Comparison of ENCODE assay signal across 15 mouse cellular contexts in genomic region chr4:46558672-46559667, GRCm38 (mm10). TPM values are rescaled to one million over a fixed set of nuclear protein-coding genes. Genes with fewer than 3 reads are reported as not detected.
A peak's percentile ranks its signal among the peaks of the same experiment; 100 is the strongest.
DNase-seq lines count a peak whose midpoint lies in the region; ATAC-seq lines count a peak whose summit lies in the region.
"Had no signal": no experiment of that assay in that cellular context is flagged by ENCODE, and none has a peak within 500 bp of the region (broad histone marks: within the 10 kb centered on the region; RNA-seq: fewer than 3 reads in every experiment).

No protein-coding gene starts in this region.

- H3K27ac ChIP-seq in intestine, embryonic 14.5 days (ENCODE audit: low read depth), result peak overlapping the region; percentile 2; the same call in 1 of the 2 replicates
- H3K27ac ChIP-seq in liver, embryonic 16.5 days (ENCODE audit: low read length), result no peak overlapping the region; the same call in 1 of the 2 replicates
- H3K27ac ChIP-seq in limb, embryonic 10.5 days, result no peak overlapping the region
- H3K27ac ChIP-seq: forebrain, embryonic 15.5 days had no signal

- H3K27me3 ChIP-seq in intestine, embryonic 14.5 days (replicated peaks; ENCODE audit: control insufficient read depth, insufficient read depth, low read length), result no peaks in the 10 kb centered on the region
- no peaks in the 10 kb centered on the region for H3K27me3 ChIP-seq in liver, embryonic 16.5 days (ENCODE audit: control insufficient read depth, insufficient read depth, low read depth, low read length)
- no peaks in the 10 kb centered on the region for H3K27me3 ChIP-seq in splenic B cell, adult 2 months (ENCODE audit: control insufficient read depth, insufficient read depth, low read length, poor library complexity, severe bottlenecking)
- H3K27me3 ChIP-seq in limb, embryonic 10.5 days (ENCODE audit: low read depth, poor library complexity, severe bottlenecking), result no peaks in the 10 kb centered on the region
- H3K27me3 ChIP-seq: forebrain, embryonic 15.5 days had no signal

- no peak overlapping the region for H3K4me2 ChIP-seq in intestine, embryonic 14.5 days (ENCODE audit: low read length)
- peak overlapping the region; percentile 17; the same call in 1 of the 2 replicates for H3K4me2 ChIP-seq in liver, embryonic 16.5 days (ENCODE audit: low read depth, low read length)
- H3K4me2 ChIP-seq: forebrain, embryonic 15.5 days had no signal

- peaks cover 5% of the 10 kb centered on the region; the same call in 1 of the 2 replicates for H3K4me1 ChIP-seq in intestine, embryonic 14.5 days (replicated peaks; ENCODE audit: control insufficient read depth, insufficient read depth, low read length)
- peaks cover 21% of the 10 kb centered on the region for H3K4me1 ChIP-seq in liver, embryonic 16.5 days (ENCODE audit: control insufficient read depth, low read depth, low read length)
- H3K4me1 ChIP-seq in limb, embryonic 10.5 days, result 0 out of 2 replicates have a peak, but pooled peaks cover 5% of the 10 kb centered on the region
- H3K4me1 ChIP-seq: forebrain, embryonic 15.5 days had no signal

- DNase-seq in kidney, postnatal 10 days, result peak; percentile 1
- no peak for DNase-seq in kidney, adult 18-20 months
- DNase-seq in intestine, embryonic 14.5 days (ENCODE audit: low spot score), result no peak
- DNase-seq in splenic B cell, adult 2 months (ENCODE audit: low read depth, low spot score), result peak; percentile 52
- no peak for DNase-seq in natural killer cell, adult 2 months (ENCODE audit: low spot score in 2 of 2)
- no peak for DNase-seq in spleen, adult 12 weeks (ENCODE audit: low spot score)
- no peak for DNase-seq in limb, embryonic 10.5 days (ENCODE audit: low spot score)
- DNase-seq: adrenal gland, postnatal 10 days; B cell, adult 2 months; cerebellum, adult 9-10 months; embryo, embryonic 11 days; heart, postnatal 10 days; lung, adult 2 months had no signal

- peak; percentile 67 for ATAC-seq in intestine, embryonic 14.5 days (replicated peaks; ENCODE audit: low FRiP score, low TSS enrichment, low read depth)
- ATAC-seq in liver, embryonic 16.5 days (ENCODE audit: low read depth), result no peak
- ATAC-seq: forebrain, embryonic 15.5 days had no signal

- 57% methylated on average over 22 of the region's 22 CpGs for WGBS in intestine, embryonic 14.5 days
- WGBS in liver, embryonic 16.5 days (ENCODE audit: insufficient replicate concordance), result 31% methylated on average over 22 of the region's 22 CpGs
- 77% methylated on average over 22 of the region's 22 CpGs for WGBS in limb, embryonic 10.5 days

- H3K9ac ChIP-seq in intestine, embryonic 14.5 days (ENCODE audit: low read length), result no peak overlapping the region
- H3K9ac ChIP-seq in liver, embryonic 16.5 days (ENCODE audit: low read depth, low read length), result no peak overlapping the region
- H3K9ac ChIP-seq: forebrain, embryonic 15.5 days had no signal

- no peaks in the 10 kb centered on the region for H3K9me3 ChIP-seq in intestine, embryonic 14.5 days (ENCODE audit: control insufficient read depth, low read length)
- no peaks in the 10 kb centered on the region for H3K9me3 ChIP-seq in liver, embryonic 16.5 days (replicated peaks; ENCODE audit: control insufficient read depth, low read length)
- H3K9me3 ChIP-seq in limb, embryonic 10.5 days (replicated peaks), result no peaks in the 10 kb centered on the region
- H3K9me3 ChIP-seq: forebrain, embryonic 15.5 days had no signal

- no peaks in the 10 kb centered on the region for H3K36me3 ChIP-seq in intestine, embryonic 14.5 days (ENCODE audit: control insufficient read depth, insufficient read depth, low read length)
- no peaks in the 10 kb centered on the region for H3K36me3 ChIP-seq in liver, embryonic 16.5 days (ENCODE audit: control insufficient read depth, insufficient read depth)
- H3K36me3 ChIP-seq in splenic B cell, adult 2 months (ENCODE audit: control insufficient read depth, insufficient read depth, low read length, poor library complexity, severe bottlenecking), result peaks cover 1% of the 10 kb centered on the region; the same call in 1 of the 2 replicates
- no peaks in the 10 kb centered on the region for H3K36me3 ChIP-seq in limb, embryonic 10.5 days
- H3K36me3 ChIP-seq: forebrain, embryonic 15.5 days had no signal

- no peak overlapping the region for H3K4me3 ChIP-seq in intestine, embryonic 14.5 days (ENCODE audit: low read depth, low read length)
- H3K4me3 ChIP-seq in liver, embryonic 16.5 days (ENCODE audit: low read depth, low read length), result no peak overlapping the region
- H3K4me3 ChIP-seq in limb, embryonic 10.5 days, result no peak overlapping the region
- H3K4me3 ChIP-seq: forebrain, embryonic 15.5 days had no signal

RNA-seq across cellular contexts. Expression of gene Trim14, which starts 23.0 kb away (rescaled TPM):
- 10.1 and 11.4 TPM in 2 replicates for polyA plus RNA-seq in intestine, embryonic 14.5 days (2014; fragmentation: Nextera tagmentation; extraction: Ambion mirVana)
- polyA plus RNA-seq in liver, embryonic 16.5 days (2015; fragmentation: Nextera tagmentation; extraction: Ambion mirVana), result 8.2 and 9.0 TPM in 2 replicates
- 0.64 and 0.78 TPM in 2 replicates for polyA plus RNA-seq in limb, embryonic 10.5 days (2016; fragmentation: Nextera tagmentation; extraction: Ambion mirVana)

RNA-seq across cellular contexts. Expression of gene Coro2a, which starts 43.0 kb away (rescaled TPM):
- 28.0 and 36.1 TPM in 2 replicates for polyA plus RNA-seq in intestine, embryonic 14.5 days (2014; fragmentation: Nextera tagmentation; extraction: Ambion mirVana)
- 2.7 and 3.9 TPM in 2 replicates for polyA plus RNA-seq in liver, embryonic 16.5 days (2015; fragmentation: Nextera tagmentation; extraction: Ambion mirVana)
- polyA plus RNA-seq in limb, embryonic 10.5 days (2016; fragmentation: Nextera tagmentation; extraction: Ambion mirVana), result 2.1 and 2.2 TPM in 2 replicates

Comparison
In these comparisons a context has a peak if more than half of its experiments do, and no peak if none do; other contexts are left out.
1. DNase-seq: peak in kidney, postnatal 10 days (single experiment) and splenic B cell, adult 2 months (single experiment); none in kidney, adult 18-20 months (single experiment), intestine, embryonic 14.5 days (single experiment), natural killer cell, adult 2 months (0 of 2), spleen, adult 12 weeks (single experiment) and limb, embryonic 10.5 days (single experiment).